Mouse (Mus musculus): ENCODE data around the gene Eps8l2.
"Not testable (repeated sequence)": the region's sequence is repeated elsewhere in the genome, so short reads cannot be mapped to it uniquely, and the experiment has no call there.

Eps8l2 gene

DNA sequence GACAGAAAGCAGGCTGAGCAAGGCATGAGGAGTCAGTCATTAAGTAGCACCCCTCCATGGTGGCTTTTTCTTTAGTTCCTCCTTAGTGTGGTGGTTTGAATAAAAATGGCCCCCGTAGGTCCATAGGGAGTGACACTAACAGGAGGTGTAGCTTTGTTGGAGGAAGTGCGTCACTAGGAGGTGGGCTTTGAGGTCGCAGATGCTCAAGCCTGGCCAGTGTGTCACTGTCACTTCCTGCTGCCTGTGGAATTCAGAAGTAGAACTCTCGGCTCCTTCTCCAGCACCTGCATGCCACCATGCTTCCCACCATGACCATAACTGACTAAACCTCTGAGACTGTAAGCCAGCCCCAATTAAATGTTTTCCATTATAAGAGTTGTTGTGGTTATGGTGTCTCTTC is 28.7 kb downstream of the Eps8l2 start:
- DNase-seq, result no peak

DNA sequence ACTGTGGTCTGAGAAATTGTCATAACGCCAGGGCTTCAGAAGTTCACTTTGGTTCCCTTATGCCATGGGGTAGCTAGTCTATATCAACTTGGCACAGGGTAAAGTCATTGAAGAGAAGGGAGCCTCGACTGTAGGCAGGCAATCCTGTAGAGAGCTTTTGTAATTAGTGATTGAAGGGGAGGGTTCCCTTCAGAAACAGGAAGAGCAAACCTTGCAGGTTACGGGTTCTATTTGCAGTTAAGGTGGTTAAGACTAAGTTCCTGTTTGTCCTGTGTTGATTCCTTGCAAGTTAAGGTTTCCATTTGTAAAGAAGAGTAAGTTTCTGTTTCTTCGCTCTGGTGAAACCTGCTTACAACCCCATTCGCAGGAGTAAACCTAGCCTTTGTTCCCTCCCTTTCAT is 31.2 kb downstream of the Eps8l2 start:
- no peak for DNase-seq

DNA sequence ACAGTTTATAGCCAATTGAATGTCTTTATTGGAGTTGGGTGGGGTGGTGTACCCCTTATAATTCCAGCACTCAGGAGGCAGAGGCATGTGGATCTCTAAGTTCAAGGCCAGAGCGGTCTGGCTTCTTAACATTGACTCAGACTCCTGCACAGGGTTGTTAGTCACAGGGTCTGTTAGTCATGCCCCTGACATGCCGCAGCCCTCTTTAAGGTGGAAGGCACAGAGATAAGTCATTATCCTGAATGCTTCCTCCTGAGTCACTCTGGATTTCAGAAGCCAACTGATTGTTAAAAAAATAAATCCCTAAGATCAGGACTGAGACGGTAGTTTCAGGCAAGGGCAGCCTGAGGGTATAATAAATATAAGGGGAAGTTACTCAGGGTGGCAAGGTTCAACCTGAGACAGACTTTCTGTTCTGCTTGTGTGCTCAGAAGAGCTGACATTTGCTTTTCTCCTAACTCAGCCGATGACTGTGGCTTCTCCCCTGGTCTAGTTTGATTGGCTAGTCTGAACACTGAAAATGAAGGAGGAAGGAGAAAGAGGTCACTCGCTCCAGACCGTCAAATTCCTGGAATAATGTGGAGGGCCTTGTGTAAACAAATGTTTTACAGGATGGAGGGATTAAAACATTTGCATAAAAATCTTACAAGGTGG is 33.4 kb downstream of the Eps8l2 start:
- no peak for DNase-seq

DNA sequence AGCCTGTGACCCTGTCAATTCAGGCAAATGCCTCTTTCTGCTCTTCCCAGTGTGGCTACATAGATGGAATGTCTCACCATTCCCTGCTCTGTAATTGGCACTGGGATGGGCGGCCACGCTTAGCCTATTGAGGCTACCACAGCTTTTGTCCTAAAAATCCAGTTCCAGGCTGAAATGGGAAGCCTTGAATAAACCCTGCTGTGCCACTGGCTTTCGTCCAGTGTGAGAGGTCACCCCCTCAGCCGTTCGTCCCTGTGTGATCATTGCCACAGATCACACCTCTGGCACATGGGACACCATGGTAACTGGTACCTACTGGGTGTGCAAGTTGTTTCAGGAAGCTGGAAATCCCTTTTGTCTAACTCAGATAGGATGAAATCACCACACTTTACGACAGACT is 34.9 kb downstream of the Eps8l2 start:
- DNase-seq, result no peak

DNA sequence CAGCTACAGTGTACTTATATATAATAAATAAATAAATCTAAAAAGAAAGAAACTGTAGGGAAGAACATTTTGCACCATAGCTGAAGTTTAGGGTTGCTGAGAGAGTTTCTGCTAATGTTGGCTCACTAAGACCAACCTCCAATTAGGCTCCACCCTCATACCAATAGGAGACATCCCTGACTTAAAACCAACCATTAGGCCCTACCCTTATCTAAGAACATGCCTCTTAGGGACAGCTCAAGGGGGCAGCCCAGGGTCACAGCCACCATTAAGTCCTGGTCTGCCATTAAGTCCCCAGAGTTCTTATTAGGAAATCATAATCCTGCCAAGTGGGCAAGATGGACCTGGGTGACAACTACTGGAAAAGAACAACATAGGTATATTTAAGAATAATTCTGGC is 35.7 kb downstream of the Eps8l2 start:
- no peak for DNase-seq

DNA sequence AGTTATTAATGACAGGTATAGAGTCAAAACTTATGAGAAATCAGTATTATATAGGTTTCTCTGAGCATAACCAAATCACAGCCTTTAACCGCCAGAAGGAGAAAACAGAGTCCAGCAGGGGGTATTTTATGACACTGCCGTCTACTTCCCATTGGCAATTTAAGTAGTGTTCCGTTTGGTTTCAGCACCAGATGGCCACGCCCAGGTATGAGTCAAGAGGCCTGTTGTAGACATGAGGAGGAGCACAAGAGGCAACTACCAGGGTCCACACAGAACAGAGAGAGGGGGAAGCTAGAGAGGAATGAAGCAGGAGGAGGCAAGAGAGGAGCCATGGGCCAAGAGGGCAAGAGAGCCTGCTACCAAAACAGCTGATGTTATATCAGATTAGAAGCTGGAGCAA is 40.9 kb downstream of the Eps8l2 start:
- no peak for DNase-seq

DNA sequence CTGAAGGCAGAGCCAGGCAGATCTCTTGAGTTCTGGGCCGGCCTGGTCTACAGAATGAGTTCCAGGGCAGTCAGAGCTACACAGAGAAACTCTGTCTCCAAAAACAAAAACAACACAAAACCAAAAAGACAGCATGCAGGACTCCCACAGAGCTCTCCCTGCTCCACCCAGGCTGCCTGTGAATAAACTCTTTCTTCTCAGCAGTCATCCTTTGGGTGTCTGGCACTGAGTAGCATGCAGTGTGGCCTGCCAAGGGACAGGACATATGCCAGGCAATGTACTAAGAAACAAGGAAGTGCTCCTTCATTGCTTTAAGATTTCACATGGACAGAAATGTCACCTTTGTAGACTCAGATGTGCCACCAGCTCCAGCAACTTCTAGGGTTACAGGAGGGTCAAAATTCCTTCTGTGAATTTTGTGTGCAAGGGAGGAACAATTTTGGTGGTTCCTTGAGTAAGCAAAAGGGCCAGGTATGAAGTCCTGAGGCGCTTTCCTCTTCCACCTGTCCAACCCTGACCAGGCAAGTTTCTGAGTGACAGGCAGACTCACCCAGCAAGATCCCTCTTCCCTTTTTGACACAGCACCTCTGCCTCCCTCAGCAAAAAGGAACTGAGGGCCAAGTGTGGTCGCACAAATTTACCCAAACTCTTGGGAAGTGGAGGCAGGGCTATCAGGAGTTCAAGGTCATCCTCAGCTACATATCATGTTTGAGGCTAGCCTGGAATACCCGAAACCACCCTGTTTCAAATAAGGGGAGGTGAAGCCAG is 42.6 kb downstream of the Eps8l2 start:
- no peak for DNase-seq

DNA sequence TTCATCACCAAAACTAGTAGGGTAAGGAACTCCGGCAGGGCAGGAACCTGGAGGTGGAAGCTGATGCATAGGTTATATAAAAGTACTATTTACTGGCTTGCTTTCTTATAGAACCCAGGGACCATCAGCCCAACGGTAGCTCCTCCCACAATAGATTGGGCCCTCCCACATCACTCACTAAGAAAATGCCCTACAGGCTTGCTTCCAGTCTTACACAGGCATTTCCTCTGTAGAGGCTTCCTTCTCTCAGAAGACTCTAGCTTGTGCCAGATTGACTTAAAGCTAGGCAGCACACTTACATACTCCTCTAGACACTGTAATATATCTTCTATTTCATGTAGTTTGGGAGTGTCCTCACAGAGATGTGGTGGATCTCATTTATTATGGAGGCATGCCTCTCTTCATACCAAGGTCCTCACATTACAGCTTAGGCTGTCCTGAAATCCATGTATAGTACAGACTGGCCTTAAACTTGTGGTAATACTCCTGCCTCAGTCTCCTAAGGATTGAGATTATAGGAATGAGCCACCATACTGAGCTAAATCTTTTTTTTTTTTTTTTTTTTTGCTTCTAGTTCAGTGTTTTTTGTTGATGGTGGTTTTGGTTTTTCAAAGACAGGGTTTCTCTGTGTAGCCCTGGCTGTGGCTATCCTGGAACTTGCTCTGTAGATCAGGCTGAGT is 49.3 kb downstream of the Eps8l2 start:
- no peak for DNase-seq

DNA sequence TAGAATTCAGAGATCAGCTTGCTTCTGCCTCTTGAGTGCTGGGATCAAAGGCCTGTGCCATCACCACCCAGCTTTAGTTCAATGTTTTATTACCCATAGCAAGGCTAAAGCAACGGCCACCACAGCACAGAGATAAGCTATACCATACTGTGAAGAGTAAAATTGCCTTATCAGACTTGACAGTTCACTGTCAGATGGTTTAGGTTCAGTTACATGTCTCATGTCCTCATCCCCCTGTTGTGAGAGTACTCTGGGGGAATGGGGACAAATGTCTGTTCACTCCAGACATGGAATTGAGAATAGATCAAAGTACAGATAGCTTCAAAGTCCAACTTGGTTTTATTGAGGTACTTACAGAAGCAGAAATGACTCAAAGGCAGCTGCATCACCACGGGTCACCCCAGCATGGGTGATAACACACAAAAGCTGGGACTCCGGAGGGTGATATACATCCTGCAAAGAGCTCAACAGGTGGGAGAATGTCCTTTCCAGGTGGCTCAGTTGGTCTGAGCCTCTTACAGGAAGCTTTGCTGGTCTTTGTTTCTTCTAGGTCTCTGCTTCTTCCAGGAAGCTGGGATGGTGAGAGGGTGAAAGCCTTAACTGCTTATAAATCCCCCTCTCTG is 49.9 kb downstream of the Eps8l2 start:
- DNase-seq, result no peak

DNA sequence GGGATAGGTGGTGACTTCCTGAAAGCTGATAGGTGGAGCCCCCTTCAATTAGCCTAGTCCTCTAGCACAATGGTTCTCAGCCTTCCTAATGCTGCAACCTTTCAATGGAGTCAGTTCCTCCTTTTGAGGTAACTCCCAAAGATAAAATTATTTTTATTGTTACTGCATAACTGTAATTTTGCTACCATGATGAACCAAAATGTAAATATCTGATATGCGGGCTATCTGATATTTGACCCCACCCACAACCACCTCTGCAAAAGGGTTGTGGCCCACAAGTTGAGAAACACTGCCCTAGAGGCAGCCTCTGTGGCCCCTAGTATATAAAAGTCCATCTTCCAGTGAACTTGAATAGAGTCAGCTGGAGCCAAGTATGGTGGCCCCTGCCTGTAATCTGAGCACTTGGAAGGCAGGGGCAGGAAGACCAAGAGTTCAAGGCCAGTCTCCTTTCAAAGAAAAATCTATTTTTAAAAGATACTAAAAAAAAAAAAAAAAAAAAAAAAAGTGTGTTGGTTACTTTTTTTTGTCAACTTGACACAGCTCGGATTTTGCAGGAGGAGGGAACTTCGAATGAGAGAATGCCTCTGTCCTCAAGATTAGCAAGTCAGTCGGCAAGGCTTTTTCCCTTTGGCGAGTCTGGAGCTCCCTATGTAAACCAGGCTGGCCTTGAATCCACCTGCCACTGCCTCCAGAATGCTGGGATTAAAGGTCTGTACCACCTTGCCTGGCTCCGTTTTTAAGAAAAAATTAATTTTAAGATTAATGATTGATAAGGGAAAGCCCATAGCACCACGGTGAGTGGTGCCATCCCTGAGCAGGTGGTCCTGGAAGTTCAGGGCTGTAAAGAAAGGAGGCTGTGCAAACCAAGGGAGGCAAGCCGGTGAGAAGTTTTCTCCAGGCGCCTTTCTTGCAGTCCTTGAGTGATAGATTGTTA is 51.9 kb downstream of the Eps8l2 start:
- no peak for DNase-seq

DNA sequence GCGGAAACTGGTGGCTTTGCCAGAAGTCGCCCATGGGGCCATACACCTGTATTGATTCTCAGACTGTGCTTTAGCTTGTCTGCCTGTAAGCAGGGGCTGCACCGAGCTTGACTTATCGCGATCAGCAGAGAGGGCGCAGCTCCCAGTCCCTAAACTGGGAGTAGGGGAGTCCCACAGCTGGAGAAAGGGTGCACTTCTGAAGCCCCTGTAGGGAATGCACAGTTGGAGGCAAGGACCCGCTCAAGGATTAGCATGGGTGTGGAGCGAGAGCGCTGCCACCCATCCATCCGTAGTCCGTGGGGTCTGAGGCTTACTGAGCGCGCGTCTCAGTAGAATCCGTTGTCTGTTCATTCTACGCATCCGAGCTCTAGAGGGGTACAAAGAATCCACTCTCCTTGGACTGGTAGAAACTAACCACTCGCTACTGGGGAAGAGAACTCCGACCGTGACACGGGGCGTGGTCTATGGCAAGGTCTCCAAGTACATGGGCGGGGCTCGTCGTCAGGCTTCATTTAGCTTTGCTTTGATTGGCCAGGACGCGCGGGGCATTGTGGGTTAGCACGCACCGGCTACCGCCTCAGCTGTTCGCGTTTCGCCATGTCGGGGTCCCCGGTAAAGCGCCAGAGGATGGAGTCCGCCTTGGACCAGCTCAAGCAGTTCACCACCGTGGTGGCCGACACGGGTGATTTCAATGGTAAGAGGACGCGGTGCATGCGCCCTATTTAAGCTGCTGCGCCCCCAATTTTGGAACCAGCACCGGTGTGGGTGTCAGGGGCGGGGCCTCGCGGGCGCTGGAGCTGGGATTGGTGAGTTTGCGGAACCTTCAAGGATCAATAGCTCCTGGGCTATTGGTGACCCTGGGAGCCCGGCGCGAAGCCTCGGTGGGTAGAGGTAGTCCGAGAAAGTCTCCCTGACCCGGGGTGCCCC is 53.2 kb downstream of the Eps8l2 start, which contains the start of gene Taldo1:
Gene Taldo1, plus strand, starts transcription at position 575 of the 927 bp plus-strand sequence.
- peak; percentile 96 to 98 for DNase-seq

DNA sequence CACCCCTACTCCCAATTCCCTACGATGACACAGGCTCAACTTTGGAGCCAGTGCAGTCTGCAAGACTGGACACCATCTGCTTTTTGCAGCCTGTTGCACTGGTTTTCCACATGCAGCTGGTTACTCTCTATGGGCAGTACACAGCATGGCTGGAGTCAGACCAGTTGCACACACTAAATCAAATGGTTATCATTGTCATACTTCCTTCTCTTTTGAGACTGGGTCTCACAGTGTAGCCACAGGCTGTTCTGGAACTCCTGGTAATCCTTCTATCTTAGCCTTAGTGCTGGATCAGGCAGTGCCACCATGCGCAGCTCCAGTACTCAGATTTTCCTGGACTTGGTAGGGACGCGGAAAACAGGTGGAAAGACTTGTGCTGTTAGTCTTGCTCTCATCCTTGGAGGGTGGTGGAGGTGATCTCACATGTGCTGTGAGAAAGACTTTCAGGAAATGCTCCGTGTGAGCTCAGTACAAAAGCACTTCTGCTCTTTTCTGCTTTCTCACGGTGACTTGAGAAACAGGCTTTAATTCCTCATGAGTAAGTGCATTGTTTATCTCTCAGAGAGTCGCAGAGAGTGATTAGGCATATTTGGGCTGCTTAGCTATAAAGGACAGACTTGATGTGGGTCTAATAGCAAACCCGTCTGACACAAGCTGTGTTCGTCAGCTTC is 54.0 kb downstream of the Eps8l2 start:
- no peak for DNase-seq

DNA sequence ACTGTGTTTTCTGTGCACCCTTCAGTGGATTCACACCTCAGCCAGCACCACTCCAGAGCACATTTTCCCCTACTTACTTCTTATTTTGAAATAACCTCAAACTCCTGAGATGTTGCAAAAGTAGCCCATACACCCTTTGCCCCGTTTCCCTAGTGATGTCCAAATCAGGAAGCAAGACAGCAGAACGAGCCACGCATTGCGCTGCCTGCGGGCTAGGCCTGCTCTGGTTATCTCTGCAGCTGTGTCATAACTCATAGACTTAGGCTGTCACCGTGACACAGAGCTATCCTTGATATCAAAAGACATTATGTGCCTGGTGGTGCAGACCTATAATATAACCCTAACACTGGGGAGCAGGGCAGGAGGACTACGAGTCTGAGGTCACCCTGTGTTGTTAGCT is 55.5 kb downstream of the Eps8l2 start:
- DNase-seq, result no peak

DNA sequence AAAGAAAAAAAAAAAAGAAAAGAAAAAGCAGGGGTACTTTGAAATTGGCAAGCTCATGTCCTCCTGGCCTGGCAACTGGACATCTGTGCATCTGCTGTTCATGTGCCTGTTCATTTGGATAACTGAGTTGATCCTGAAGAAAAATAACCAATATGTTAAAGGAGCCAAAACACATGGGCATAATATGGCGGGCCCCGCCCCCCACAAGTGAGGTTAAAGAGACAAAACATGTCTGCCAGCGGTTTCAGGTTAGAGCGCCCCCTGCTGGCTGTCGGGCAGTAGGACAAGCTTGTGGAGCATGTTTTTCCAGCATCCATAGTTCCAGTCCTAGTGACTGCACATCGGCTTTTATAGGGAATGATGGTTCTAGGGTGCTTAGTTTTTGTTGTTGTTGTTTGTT is 56.1 kb downstream of the Eps8l2 start:
- DNase-seq, result peak; percentile 47 to 66

DNA sequence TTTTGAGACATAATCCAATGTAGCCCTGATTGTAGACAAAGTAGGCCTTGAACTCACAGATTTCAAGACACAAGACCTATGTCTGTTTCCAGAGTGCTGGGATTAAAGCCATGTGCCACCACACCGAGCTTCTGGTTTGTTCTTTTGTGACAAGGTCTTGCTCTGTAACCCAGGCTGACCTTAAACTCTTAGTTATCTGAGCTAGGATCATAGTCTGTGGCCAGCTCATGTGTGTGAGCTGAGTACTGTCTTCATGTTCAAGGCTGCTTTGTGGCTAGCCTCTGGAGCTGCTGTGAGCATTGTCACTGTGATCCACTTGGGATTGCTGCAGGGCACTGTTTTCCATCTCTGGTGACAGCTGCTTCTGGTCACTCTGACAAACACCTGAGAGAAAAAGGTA is 56.7 kb downstream of the Eps8l2 start:
- no peak for DNase-seq

DNA sequence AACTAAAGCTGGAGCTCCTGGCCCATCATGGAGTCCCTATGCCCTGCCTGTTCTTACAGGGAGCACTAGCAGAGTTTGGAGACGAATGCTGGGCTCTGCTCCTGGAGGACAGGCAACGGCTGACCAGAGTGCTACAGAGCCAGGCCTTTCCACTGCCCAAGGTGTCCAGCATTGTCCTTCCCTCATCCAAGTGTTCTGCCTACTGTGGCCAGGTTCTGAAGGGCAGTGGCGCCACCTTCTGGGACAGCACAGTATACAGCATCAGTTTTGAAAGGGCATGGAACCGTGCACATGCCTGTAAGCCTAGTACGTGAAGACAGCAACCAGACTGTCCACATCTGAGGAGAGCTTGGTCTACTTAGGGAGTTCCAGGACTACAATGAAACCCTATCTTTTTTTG is 64.6 kb downstream of the Eps8l2 start:
- peak; percentile 59 to 63 for DNase-seq

DNA sequence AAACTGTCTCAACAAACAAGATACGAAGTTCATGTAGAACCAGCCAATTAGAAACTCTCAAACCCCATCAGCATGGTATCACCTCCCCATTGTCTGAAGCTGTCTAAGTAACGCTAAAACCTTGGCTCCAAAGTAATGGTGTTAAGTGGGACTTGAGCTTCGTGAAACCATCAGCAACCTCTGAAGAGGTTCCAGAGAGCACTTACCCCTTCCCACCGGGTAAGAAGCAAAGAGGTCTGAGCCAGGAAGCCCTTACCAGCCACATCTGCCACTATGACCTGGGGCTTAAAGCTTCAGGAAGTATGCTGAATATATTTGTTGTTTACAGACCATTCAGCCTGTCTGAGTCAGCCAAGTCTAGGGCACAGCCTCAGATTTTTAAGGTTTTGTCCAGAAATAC is 66.8 kb downstream of the Eps8l2 start:
- no peak for DNase-seq

DNA sequence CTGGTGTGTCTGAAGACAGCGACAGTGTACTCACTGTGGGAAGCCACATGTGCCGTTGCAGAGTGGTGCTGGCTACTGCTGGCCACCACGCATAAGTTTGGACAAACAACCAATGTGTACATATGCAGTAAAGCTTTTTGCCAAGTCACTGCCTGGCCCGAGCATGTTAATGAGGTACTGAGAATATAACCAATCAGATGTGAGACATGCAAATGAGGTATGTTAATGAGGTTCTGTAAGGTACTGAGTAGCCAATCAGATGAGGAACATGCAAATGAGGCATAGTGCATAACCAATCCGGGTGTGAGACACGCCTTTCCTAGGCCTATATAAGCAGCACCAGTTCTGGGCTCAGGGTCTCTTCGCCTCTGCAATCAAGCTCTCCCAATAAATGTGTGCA is 69.0 kb downstream of the Eps8l2 start:
- DNase-seq, result not testable (repeated sequence)

DNA sequence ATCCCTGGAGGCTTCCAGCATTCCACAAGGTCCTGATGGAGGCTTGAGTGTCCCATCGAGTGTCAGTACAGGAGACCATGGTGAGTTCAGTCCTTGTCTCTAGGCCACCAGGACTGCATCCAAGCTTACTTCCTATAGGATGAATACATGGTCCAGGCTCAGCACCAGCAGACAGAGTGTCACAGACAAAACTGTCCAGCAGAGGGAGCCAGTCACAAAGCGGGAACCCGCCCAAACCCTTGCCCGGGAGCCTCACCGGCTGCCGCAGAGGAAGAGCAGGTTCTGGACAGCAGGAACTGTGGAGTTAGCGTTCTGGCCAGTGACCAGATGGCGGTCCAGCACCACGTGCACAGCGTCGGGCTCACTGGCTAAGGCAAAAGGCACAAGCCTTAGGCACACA is 70.2 kb downstream of the Eps8l2 start:
- peak; percentile 95 to 97 for DNase-seq

DNA sequence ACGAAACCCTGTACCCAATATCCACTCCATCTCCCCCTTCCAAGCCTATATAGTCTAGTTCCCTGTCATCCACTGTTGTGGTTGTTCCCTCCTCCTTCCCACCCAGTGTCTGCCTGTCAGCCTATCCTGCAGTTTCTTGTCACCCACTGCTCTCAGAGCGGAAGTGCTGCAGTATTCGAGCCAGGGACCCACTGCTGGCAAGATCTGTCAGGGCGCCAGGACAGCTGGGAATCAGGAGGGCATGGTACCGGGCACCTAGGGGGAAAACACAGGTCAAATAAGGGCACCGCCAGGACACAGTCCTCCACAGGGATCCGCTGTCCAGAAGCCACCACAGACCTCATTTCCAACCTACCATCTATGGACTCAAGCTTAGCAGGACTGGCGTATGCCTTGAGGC is 72.0 kb downstream of the Eps8l2 start:
- DNase-seq, result peak; percentile 11 to 27

DNA sequence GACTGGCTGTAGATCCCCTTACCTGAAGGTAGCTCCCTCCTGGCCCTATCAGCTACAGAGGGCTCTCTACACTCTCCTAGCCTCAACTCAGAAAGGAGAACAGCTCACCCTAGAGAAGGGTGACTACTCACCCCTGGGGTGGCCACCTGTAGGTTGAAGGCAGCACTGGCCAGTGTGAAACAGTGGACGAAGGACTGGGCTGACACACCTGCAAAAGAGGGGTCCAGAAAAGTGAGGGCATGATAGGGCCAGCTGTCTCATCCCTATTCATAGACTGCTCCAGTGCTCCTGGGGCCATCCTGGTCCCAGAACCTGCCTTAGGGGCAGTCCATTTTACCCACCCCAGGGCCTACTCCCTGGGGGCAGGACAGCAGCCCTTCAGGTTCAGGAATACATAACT is 73.0 kb downstream of the Eps8l2 start:
- no peak for DNase-seq

Measured in cerebellum, adult 18-20 months (tissue).